ENCODE assay signal across 8 mouse cellular contexts in genomic region chr10:128565788-128566531, GRCm38 (mm10). TPM values are rescaled to one million over a fixed set of nuclear protein-coding genes. Genes with fewer than 3 reads are reported as not detected.
DNase-seq lines count a peak whose midpoint lies in the region; ATAC-seq lines count a peak whose summit lies in the region.

Gene Pa2g4 (minus strand): TSS chr10:128565987.

- H3K36me3 ChIP-seq in heart, embryonic 13.5 days = peaks cover 43% of the 10 kb centered on the region
- H3K36me3 ChIP-seq in liver, embryonic 13.5 days = peaks cover 31% of the 10 kb centered on the region
- H3K36me3 ChIP-seq in stomach, embryonic 16.5 days (ENCODE audit: control insufficient read depth, insufficient read depth, low read length) = peaks cover 9% of the 10 kb centered on the region; the same call in 1 of the 2 replicates

- no peaks in the 10 kb centered on the region for H3K9me3 ChIP-seq in heart, embryonic 13.5 days
- no peaks in the 10 kb centered on the region for H3K9me3 ChIP-seq in liver, embryonic 13.5 days (replicated peaks)
- no peaks in the 10 kb centered on the region for H3K9me3 ChIP-seq in stomach, embryonic 16.5 days (replicated peaks; ENCODE audit: control insufficient read depth, low read length)

- peak; percentile 94 for DNase-seq in CD4-positive, CD25-positive, alpha-beta regulatory T cell, adult 2 months (ENCODE audit: low read depth, low spot score)
- DNase-seq in fat pad, adult 2 months (ENCODE audit: extremely low read depth, low read depth, low spot score) = peak; percentile 80
- peak; percentile 99 for DNase-seq in kidney, postnatal 14 days
- peak; percentile 98 for DNase-seq in liver, embryonic 13.5 days
- DNase-seq in neural tube, embryonic 10.5 days (ENCODE audit: extremely low spot score, low spot score) = peak; percentile 99

- peak within 1 kb of the TSS; percentile 88 for H3K4me3 ChIP-seq in brown adipose tissue, adult 24 weeks (ENCODE audit: insufficient read depth, low read depth, low read length)
- H3K4me3 ChIP-seq in heart, embryonic 13.5 days = peak within 1 kb of the TSS; percentile 75
- H3K4me3 ChIP-seq in liver, embryonic 13.5 days (replicated peaks) = peak within 1 kb of the TSS; percentile 90
- peak within 1 kb of the TSS; percentile 82 for H3K4me3 ChIP-seq in stomach, embryonic 16.5 days (replicated peaks; ENCODE audit: low read length)

- peak; percentile 97 for ATAC-seq in heart, embryonic 13.5 days (ENCODE audit: extremely low read depth, insufficient number of reproducible peaks, low FRiP score, low TSS enrichment)
- ATAC-seq in liver, embryonic 13.5 days (ENCODE audit: low read depth) = peak; percentile 96
- peak; percentile 99 for ATAC-seq in stomach, embryonic 16.5 days (ENCODE audit: insufficient read depth, low FRiP score)

- no peaks in the 10 kb centered on the region for H3K4me1 ChIP-seq in brown adipose tissue, adult 24 weeks (ENCODE audit: control insufficient read depth, insufficient read depth, insufficient read length, low read length)
- peaks cover 24% of the 10 kb centered on the region for H3K4me1 ChIP-seq in heart, embryonic 13.5 days
- peaks cover 39% of the 10 kb centered on the region for H3K4me1 ChIP-seq in liver, embryonic 13.5 days (replicated peaks)
- peaks cover 11% of the 10 kb centered on the region; the same call in 1 of the 2 replicates for H3K4me1 ChIP-seq in stomach, embryonic 16.5 days (ENCODE audit: control insufficient read depth, insufficient read depth, low read length)

- H3K27me3 ChIP-seq in heart, embryonic 13.5 days (replicated peaks) = no peaks in the 10 kb centered on the region
- peaks cover 8% of the 10 kb centered on the region; the same call in 1 of the 2 replicates for H3K27me3 ChIP-seq in liver, embryonic 13.5 days
- no peaks in the 10 kb centered on the region for H3K27me3 ChIP-seq in stomach, embryonic 16.5 days (ENCODE audit: control insufficient read depth, insufficient read depth, low read length)

- H3K9ac ChIP-seq in heart, embryonic 13.5 days = peak within 1 kb of the TSS; percentile 94
- H3K9ac ChIP-seq in liver, embryonic 13.5 days = peak within 1 kb of the TSS; percentile 98
- peak within 1 kb of the TSS; percentile 91 for H3K9ac ChIP-seq in stomach, embryonic 16.5 days (ENCODE audit: low read length)

- H3K4me2 ChIP-seq in heart, embryonic 13.5 days = peak within 1 kb of the TSS; percentile 95
- H3K4me2 ChIP-seq in liver, embryonic 13.5 days = peak within 1 kb of the TSS; percentile 97
- H3K4me2 ChIP-seq in stomach, embryonic 16.5 days (ENCODE audit: low read depth, low read length) = peak within 1 kb of the TSS; percentile 80

- peak within 1 kb of the TSS; percentile 80 for H3K27ac ChIP-seq in brown adipose tissue, adult 24 weeks (replicated peaks; ENCODE audit: low read depth, low read length)
- peak within 1 kb of the TSS; percentile 90 for H3K27ac ChIP-seq in heart, embryonic 13.5 days (replicated peaks)
- peak within 1 kb of the TSS; percentile 92 for H3K27ac ChIP-seq in liver, embryonic 13.5 days
- H3K27ac ChIP-seq in stomach, embryonic 16.5 days (ENCODE audit: low read length) = peak within 1 kb of the TSS; percentile 94

- under 1% methylated on average over 58 of the region's 58 CpGs for WGBS in heart, embryonic 13.5 days
- under 1% methylated on average over 58 of the region's 58 CpGs for WGBS in liver, embryonic 13.5 days (ENCODE audit: insufficient replicate concordance)
- under 1% methylated on average over 58 of the region's 58 CpGs for WGBS in stomach, embryonic 16.5 days

RNA-seq across cellular contexts. Expression of gene Pa2g4, which starts in this region (rescaled TPM):
- polyA plus RNA-seq in brown adipose tissue, adult 24 weeks (2012; ENCODE audit: insufficient read depth, insufficient read length, missing spikeins) = 36.0 and 56.8 TPM in 2 replicates
- 125 and 136 TPM in 2 replicates for polyA plus RNA-seq in heart, embryonic 13.5 days (2015; fragmentation: Nextera tagmentation; extraction: Ambion mirVana)
- 207 and 228 TPM in 2 replicates for polyA plus RNA-seq in liver, embryonic 13.5 days (2015; fragmentation: Nextera tagmentation; extraction: Ambion mirVana)
- polyA plus RNA-seq in stomach, embryonic 16.5 days (2015; fragmentation: Nextera tagmentation; extraction: Ambion mirVana) = 198 and 206 TPM in 2 replicates

Comparison
In these comparisons a context has a peak if more than half of its experiments do, and no peak if none do; other contexts are left out.
1. Peak in every context shown above with its lines: DNase-seq, ATAC-seq, H3K4me3 ChIP-seq and H3K27ac ChIP-seq.